Mouse (Mus musculus): ENCODE measurements around the gene Slc43a3.

Gene Slc43a3

DNA sequence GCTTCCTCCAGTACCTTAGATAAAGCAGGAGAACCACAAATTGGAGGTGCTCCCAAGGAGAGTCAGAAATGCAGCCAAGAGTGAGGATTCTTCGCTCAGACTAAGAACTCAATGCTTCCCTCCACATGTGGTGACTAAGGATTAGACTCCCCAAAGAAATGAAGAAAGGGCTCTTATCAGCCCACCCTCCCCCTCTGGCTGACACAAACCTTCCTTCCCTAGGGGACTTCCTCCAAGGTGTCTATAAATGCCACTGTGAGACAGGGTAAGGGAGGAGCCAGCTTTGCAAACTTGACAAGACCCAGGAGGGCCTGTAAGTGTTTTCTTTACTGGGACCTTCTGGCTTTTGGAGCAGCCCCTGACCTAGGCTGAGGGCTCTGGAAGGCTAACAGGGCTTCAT is 43.8 kb downstream of the Slc43a3 start, which contains the start of gene Prg2:
Gene Prg2 (plus strand): TSS at position 274 of the 400 bp plus-strand sequence.
- DNase-seq (ENCODE audit: low spot score) = no peak

DNA sequence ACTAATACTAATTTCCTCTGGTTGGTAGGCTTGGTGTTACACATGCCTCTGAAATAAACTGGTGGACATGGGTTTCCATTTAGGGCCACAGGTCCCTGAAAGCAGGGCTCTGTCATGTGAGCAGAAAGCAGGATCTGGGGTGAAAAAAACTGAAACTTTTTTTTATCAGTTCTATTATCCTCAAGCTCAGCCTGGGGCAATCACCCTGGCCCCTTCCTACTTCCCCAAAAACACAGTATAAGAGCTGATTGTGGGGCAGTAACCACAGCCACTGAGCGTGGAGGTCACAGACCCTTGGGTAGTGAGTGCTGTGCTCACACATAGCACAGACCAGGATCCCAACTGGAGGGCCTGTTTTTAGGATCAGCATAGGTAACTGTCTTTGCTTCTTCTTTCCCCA is 51.6 kb downstream of the Slc43a3 start, which contains the start of gene Prg3:
Gene Prg3 (plus strand): TSS at position 286 of the 400 bp plus-strand sequence.
- DNase-seq (ENCODE audit: low spot score) = no peak

DNA sequence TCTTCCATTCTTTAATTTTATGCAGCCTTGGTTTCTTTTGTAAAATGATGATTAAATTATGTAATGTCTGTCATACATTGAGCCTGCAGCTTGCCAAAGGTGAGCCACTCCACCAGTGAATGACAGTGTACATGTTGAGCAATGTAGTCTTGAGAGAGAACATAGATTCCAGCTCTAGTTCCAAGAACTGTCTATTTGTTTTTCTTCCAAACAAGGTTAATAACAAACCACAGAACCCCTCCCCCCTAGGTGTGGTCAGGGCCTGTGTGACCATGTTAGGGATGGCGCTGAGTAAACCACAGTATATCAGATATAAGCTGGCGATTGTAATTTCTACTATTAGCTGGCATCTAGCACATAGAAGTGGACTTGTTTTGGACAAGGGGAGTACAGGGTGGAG is 60.0 kb downstream of the Slc43a3 start:
- DNase-seq (ENCODE audit: low spot score) = no peak

DNA sequence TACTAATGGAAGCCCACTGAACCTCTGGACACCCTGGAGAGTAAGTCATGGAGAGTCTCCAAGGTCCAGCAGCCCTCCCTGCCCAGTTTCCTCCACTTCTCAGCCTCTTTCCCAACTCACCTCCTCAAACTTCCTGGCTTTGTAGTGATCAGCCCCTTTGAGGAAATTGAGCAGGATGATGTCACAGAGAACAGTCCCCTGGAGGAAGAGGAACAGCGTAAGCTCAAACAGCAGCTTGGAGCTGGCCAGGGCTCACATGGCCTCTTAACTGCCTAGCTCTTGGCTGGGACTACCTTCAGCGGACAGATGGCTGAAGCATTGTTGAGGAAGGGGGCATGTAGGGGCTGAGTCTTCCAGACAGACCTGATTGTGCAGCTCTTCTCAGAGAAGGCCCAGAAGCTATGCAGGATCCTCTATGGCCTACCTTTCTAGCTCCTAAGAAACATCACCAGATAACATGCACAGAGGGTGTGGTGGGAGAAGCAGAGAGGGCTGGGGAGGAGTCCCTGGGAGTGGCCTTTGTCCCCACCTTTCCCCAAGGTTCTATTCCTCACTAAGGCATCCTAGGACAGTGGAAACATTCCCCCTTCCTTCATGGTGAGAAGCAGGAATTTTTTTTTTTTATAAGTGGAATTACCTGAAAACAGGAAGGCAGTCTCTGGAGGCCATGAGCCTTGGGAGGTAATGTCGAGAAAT is 63.3 kb downstream of the Slc43a3 start:
- DNase-seq (ENCODE audit: low spot score) = no peak

DNA sequence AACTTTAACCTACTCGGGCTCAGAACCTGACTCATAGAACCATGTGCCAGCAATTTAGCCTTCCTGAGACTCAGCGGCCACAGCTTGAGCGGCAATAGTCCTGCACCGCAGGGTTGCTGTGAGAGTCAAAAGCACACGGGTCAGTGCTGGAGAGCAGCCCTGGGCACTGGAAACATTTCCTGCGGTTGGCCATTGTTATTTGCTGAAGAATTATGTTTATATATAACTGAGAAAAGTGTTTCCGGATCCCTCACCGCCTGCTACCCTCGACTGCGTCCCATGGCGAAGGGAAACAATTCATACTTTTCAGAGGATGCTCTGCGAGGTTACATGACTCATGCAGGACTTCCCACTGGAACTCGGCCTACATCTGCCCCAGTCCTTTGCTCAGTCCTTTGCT is 65.1 kb downstream of the Slc43a3 start:
- DNase-seq (ENCODE audit: low spot score) = no peak

DNA sequence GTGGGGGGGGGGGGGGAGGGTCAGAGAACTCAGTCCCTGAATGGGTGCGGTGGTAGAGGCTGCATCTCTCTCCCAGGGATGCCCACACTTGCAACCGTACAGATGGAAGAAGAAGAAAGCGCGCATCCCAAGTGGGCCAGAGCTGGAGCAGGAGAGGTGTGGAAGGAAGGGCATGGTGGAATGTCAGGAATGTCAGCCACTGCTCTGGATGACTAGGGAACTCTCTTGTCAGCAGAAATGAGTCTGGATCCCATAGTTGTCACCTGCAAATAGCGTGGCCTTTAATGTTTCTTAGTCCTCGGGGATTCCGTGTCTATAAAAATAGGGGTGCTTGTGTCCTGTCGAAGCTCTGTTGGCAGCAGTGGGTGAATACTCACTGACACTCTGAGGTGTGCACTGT is 66.2 kb downstream of the Slc43a3 start:
- no peak for DNase-seq (ENCODE audit: low spot score)

DNA sequence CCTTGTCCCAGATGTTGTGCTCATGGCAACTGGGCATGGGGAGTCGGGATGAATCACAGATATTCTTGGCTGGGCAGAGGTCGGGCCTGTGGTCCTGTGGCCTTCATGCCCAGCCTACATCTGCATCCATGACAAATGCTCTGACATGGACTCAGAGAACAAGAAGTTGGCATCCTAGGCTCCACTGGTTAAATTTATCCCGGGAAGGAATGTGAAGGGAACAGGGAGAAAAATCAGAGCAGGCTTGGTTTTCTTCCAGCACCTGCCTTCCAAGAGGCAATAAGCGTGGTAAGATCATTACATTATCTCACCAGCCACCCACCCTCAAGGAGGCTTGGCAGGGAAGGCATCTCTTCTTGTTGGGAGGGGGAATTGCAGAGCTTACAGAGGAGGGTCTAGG is 68.0 kb downstream of the Slc43a3 start:
- no peak for DNase-seq (ENCODE audit: low spot score)

DNA sequence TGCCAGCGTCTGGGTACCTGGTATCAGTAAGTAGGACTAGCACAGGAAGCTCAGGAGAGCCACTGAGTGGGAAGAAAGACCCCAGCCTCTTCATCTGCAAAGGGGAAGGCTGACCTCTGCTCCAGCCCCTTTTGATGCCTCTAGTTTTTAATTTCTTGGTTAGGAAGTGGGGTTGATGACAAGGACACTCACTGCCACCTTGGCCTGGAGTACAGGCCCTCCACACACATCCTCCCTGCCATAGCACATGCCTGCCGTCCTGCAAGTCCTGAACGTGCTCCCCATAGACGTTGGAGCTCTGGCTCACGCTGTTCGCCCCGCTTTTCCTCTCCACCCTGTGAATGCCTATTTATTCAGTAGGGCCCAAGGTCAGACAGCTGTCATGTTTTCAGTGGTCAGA is 70.2 kb downstream of the Slc43a3 start:
- no peak for DNase-seq (ENCODE audit: low spot score)

DNA sequence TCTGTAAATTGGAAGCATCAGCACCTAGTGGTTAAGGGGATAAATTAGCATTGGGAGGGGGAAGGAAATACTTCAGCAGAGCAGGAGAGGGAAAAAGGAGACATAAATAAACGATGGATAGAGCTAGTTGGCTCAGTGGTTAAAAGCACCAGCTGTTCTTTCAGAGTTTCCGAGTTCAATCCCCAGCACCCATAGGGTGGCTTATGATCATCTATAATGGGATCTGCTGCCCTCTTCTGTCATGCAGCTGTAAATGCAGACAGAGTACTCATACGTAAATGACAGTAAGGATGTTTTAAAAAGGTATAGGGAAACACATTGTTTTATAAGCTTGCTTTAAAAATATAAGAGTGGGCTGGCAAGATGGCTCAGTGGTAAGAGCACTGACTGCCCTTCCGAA is 71.3 kb downstream of the Slc43a3 start:
- no peak for DNase-seq (ENCODE audit: low spot score)
